Mouse (Mus musculus) liver, adult 2 months (tissue): ENCODE data around the gene Ndufs3. TPM values are rescaled to one million over a fixed set of nuclear protein-coding genes. Genes with fewer than 3 reads are reported as not detected.
A peak's percentile ranks its signal among the peaks of the same experiment; 100 is the strongest.
"Not testable (repeated sequence)": the region's sequence is repeated elsewhere in the genome, so short reads cannot be mapped to it uniquely, and the experiment has no call there.

Experiments used
- DNase-seq: peaks from one replicate; pipeline ENCODE4 v3.0.0-alpha.2; 2011; ENCODE audit warnings: low read depth, low spot score; ENCODE audit errors: extremely low read depth
- H3K27ac ChIP-seq: fragments of 200-500 bp; replicated peaks from 2 replicates; pipeline ENCODE4 v1.5.1; 2012; ENCODE audit warnings: low read depth, mild to moderate bottlenecking, control low read depth, inconsistent platforms, low read length; ENCODE audit not compliant: insufficient read depth
- H3K27me3 ChIP-seq: fragments of 200-500 bp; 2 replicates; pipeline ENCODE4 v1.6.1; 2012; ENCODE audit warnings: mild to moderate bottlenecking, moderate library complexity, low read length, inconsistent platforms; ENCODE audit not compliant: control insufficient read depth, insufficient read depth
- H3K36me3 ChIP-seq: fragments of 200-500 bp; 2 replicates; pipeline ENCODE4 v1.6.1; 2012; ENCODE audit warnings: low read length, inconsistent platforms; ENCODE audit not compliant: control insufficient read depth, insufficient read depth
- H3K4me1 ChIP-seq: fragments of 200-500 bp; 2 replicates; pipeline ENCODE4 v1.6.1; 2011; ENCODE audit warnings: low read length; ENCODE audit not compliant: control insufficient read depth, insufficient read depth
- H3K4me3 ChIP-seq: fragments of 200-500 bp; 2 replicates; pipeline ENCODE4 v1.5.1; 2011; ENCODE audit warnings: low read depth, mild to moderate bottlenecking, control low read depth, low read length, moderate library complexity; ENCODE audit not compliant: insufficient read depth
- H3K79me2 ChIP-seq: fragments of 200-500 bp; 2 replicates; pipeline ENCODE4 v1.6.1; 2012; ENCODE audit warnings: inconsistent platforms, mild to moderate bottlenecking, low read length, moderate library complexity; ENCODE audit not compliant: control insufficient read depth, insufficient read depth
- H3K9ac ChIP-seq: fragments of 200-500 bp; 2 replicates; pipeline ENCODE4 v1.6.1; 2012; ENCODE audit warnings: low read depth, mild to moderate bottlenecking, control low read depth, inconsistent platforms, low read length
- CTCF ChIP-seq: fragments of 200-500 bp; IDR thresholded peaks from 2 replicates; pipeline ENCODE4 v1.5.1; 2011; ENCODE audit warnings: low read depth, low read length, control low read depth
- POLR2A ChIP-seq: fragments of 200-500 bp; IDR thresholded peaks from 2 replicates; pipeline ENCODE4 v1.6.1; 2011; ENCODE audit warnings: low read length, control low read depth; ENCODE audit not compliant: insufficient read depth; ENCODE audit errors: extremely low read depth
- WGBS: fragments of 180-500 bp; shearing (Covaris S2); methylation state at CpG from one replicate; pipeline ENCODE4 v1.1.7; 2018; 5-methylcytosine and 5-hydroxymethylcytosine counted together
- polyA plus RNA-seq: library from polyadenylated mRNA; depleted of rRNA; stranded (reverse); fragments of >200 nt; gene quantifications from 2 replicates; pipeline ENCODE4 v1.2.3, GENCODE M21; 2012
- total RNA-seq: library from RNA; depleted of rRNA; stranded (reverse); fragments of >200 nt; gene quantifications from 2 replicates; pipeline ENCODE4 v1.2.3, GENCODE M21; 2014

Gene Ndufs3
- total and polyA plus RNA-seq, 2 experiments = 191 to 205 TPM

DNA sequence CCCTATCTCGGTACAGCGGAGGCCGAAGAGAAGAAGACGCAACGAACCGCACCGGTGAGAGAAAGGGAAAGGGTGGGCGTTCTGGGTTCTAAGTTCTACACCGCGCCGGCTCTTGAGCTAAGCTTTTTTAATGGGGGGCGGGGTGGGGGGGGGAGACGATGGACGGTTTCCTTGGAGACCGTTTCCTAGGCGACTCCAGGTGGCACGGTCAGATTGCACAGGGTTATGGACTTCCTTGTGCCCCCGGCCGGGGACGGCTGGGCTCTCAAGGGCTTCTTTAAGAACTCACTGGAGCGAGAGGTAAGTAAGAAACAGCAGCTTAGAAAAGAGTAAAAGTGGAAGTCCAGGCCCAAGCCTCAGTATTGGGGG, 213 bp upstream of the Ndufs3 start:
- Histone ChIP-seq H3K27me3 (no peaks in the 10 kb centered on the region), H3K36me3 (peaks cover 32% of the 10 kb centered on the region), H3K4me1 (peaks cover 9% of the 10 kb centered on the region; the same call in 1 of the 2 replicates), H3K4me3 (peak overlapping the region; percentile 83), H3K9ac (peak overlapping the region; percentile 92), H3K27ac (peak overlapping the region; percentile 69), H3K79me2 (peaks cover 4% of the 10 kb centered on the region; the same call in 1 of the 2 replicates)
- no peak for DNase-seq
- 1% methylated on average over 20 of the region's 21 CpGs for WGBS
- TF ChIP-seq CTCF (no peak), POLR2A (no peak)

- 51% methylated on average over 2 of the region's 2 CpGs for WGBS
Measured at GRCm38 (mm10) chr2:90903398-90903797, 1.2 kb downstream of the Ndufs3 start.

GRCm38 (mm10) chr2:90894299-90894677, 10.3 kb downstream of the Ndufs3 start:
- 69% methylated on average over 3 of the region's 3 CpGs for WGBS
- H3K27ac ChIP-seq, DNase-seq, H3K9ac ChIP-seq, H3K4me1 ChIP-seq, H3K79me2 ChIP-seq, H3K4me3 ChIP-seq, H3K27me3 ChIP-seq: not testable (repeated sequence)
- peaks cover 37% of the 10 kb centered on the region; the same call in 1 of the 2 replicates for H3K36me3 ChIP-seq

More at GRCm38 (mm10) chr2:90903398-90903797, 1.2 kb downstream of the Ndufs3 start:
- H3K4me1 ChIP-seq = peaks cover 9% of the 10 kb centered on the region; the same call in 1 of the 2 replicates
- H3K27me3 ChIP-seq = no peaks in the 10 kb centered on the region
- peaks cover 26% of the 10 kb centered on the region; the same call in 1 of the 2 replicates for H3K36me3 ChIP-seq
- TF ChIP-seq POLR2A (no peak), CTCF (no peak)
- no peak overlapping the region; the same call in 1 of the 2 replicates for H3K9ac ChIP-seq
- peaks cover 4% of the 10 kb centered on the region; the same call in 1 of the 2 replicates for H3K79me2 ChIP-seq
- H3K4me3 ChIP-seq = peak overlapping the region; percentile 83; the same call in 1 of the 2 replicates
- H3K27ac ChIP-seq = no peak overlapping the region
- DNase-seq = no peak

DNA sequence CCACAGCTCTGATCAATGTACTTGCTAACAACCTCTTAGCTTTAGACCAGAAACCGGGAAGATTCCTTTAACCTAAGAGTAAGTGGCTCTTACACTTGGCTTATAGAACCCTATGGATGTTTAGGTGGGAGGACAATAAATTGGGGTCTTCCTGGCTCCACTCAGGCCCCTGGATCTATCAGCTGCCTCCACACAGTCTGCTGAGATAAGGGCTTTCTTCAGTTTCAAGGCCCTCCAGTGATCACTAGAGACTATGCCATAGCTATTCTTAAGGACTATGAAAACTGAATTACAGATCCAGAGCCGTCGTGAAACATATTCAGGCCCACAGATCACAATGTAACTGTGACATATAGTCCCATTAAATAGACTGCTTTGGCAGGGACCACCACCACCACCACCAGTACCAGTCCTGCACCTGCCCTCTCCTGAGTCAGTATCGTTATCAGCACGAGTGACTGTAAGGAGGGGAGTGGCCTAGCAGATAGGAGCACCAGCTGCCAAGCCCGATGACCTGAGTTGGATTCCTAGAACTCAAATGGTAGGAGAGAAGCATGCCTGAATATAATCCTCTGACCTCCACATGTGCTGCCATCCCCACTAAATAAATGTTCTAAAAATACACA, 10.8 kb downstream of the Ndufs3 start:
- DNase-seq = no peak
- Histone ChIP-seq H3K4me3 (no peak overlapping the region), H3K36me3 (peaks cover 33% of the 10 kb centered on the region; the same call in 1 of the 2 replicates), H3K27ac (no peak overlapping the region), H3K79me2 (no peaks in the 10 kb centered on the region), H3K4me1 (no peaks in the 10 kb centered on the region), H3K9ac (no peak overlapping the region), H3K27me3 (0 out of 2 replicates have a peak, but pooled peaks cover 3% of the 10 kb centered on the region)
- TF ChIP-seq CTCF (no peak), POLR2A (no peak)
- WGBS = 55% methylated on average over 6 of the region's 6 CpGs

- peak overlapping the region; percentile 45 for H3K9ac ChIP-seq
- no peaks in the 10 kb centered on the region for H3K79me2 ChIP-seq
- H3K4me1 ChIP-seq = no peaks in the 10 kb centered on the region
- H3K27me3 ChIP-seq = peaks cover 8% of the 10 kb centered on the region
- no peak for DNase-seq
- H3K36me3 ChIP-seq = peaks cover 2% of the 10 kb centered on the region; the same call in 1 of the 2 replicates
- 6% methylated on average over 133 of the region's 133 CpGs for WGBS
- TF ChIP-seq POLR2A = no peak
- TF ChIP-seq CTCF = peak; percentile 24; the same call in 1 of the 2 replicates
- peak overlapping the region; percentile 57 for H3K4me3 ChIP-seq
- H3K27ac ChIP-seq = no peak overlapping the region
Measured at GRCm38 (mm10) chr2:90889550-90890548, 14.8 kb downstream of the Ndufs3 start.
